Mouse (Mus musculus) Patski (cell line): Measurements from ENCODE around the gene Znrf4. TPM values are rescaled to one million over a fixed set of nuclear protein-coding genes. Genes with fewer than 3 reads are reported as not detected.

ENCODE experiments used
- ATAC-seq: fragments of 100-300 bp; one replicate; pipeline ENCODE4 v1.8.0; 2021
- CTCF ChIA-PET: fragments of 350-600 bp; sonication (Branson Sonifier 250); formaldehyde crosslinking; loops from one replicate; lab custom pipeline; 2022; ENCODE audit warnings: inconsistent platforms; lab: Charles Lee
- POLR2A ChIA-PET: fragments of 350-600 bp; sonication (Branson Sonifier 250); formaldehyde crosslinking; loops from one replicate; lab custom pipeline; 2022; ENCODE audit warnings: antibody characterized with exemption, inconsistent platforms; lab: Charles Lee
- DNase-seq: peaks from one replicate; pipeline ENCODE4 v3.0.0-alpha.2; 2011; ENCODE audit warnings: low read depth, low spot score
- H3K27me3 ChIP-seq: fragments of 371-371 bp; one replicate; pipeline ENCODE4 v1.5.1; 2021
- CTCF ChIP-seq: fragments of 100-300 bp; IDR thresholded peaks from one replicate; pipeline ENCODE4 v1.5.1; 2021
- in situ Hi-C: fragments of 300-500 bp; cut with MboI; formaldehyde crosslinking; loops from 3 replicates; pipeline ENCODE4 v1.11.1; 2018; ENCODE audit warnings: low pct_unique_long_range_greater_than_20kb, mixed read lengths
- polyA plus RNA-seq: library from polyadenylated mRNA; unstranded; gene quantifications from one replicate; pipeline ENCODE4 v1.2.3, GENCODE M21; 2021

The Znrf4 gene
- polyA plus RNA-seq, 1 experiment from 2014 or later: not detected

GRCm38 (mm10) chr17:56469275-56469674 is 43.0 kb downstream of the Znrf4 start:
- CTCF ChIA-PET: interaction anchor here (1.4 kb wide), 1 partner anchor 10 kb away, joined by 3 read pairs; no protein-coding TSS in a partner anchor
- ATAC-seq: no peak

GRCm38 (mm10) chr17:56468870-56469269 is 43.4 kb downstream of the Znrf4 start:
- DNase-seq (no peak), ATAC-seq (no peak)
- no peaks in the 10 kb centered on the region for H3K27me3 ChIP-seq
- ChIA-PET CTCF (no interaction called here), POLR2A (interaction anchor here (0.6 kb wide), 1 partner anchor 214 kb away, joined by 5 read pairs; no protein-coding TSS in a partner anchor)
- TF ChIP-seq CTCF: no peak
- in situ Hi-C loops: no loop called here

More at GRCm38 (mm10) chr17:56469275-56469674, 43.0 kb downstream of the Znrf4 start:
- POLR2A ChIA-PET: interaction anchor here (0.6 kb wide), 1 partner anchor 214 kb away, joined by 5 read pairs; no protein-coding TSS in a partner anchor
- DNase-seq: no peak
- in situ Hi-C loops: no loop called here
- no peaks in the 10 kb centered on the region for H3K27me3 ChIP-seq
- TF ChIP-seq CTCF: no peak

GRCm38 (mm10) chr17:56468380-56468779 is 43.9 kb downstream of the Znrf4 start:
- no peak for ATAC-seq
- in situ Hi-C loops: no loop called here
- ChIA-PET POLR2A (interaction anchor here (1.5 kb wide), 1 partner anchor 8 kb away, joined by 4 read pairs; the partner anchor contains the start of gene Ptprs), CTCF (no interaction called here)
- no peak for DNase-seq
- no peaks in the 10 kb centered on the region for H3K27me3 ChIP-seq
- TF ChIP-seq CTCF: no peak

- ATAC-seq (no peak), DNase-seq (no peak)
- POLR2A ChIA-PET: interaction anchor here (1.5 kb wide), 1 partner anchor 9 kb away, joined by 4 read pairs; the partner anchor contains the start of gene Ptprs
- CTCF ChIA-PET: no interaction called here
- H3K27me3 ChIP-seq: no peaks in the 10 kb centered on the region
- in situ Hi-C loops: no loop called here
- no peak for TF ChIP-seq CTCF
Observed at GRCm38 (mm10) chr17:56467456-56467884, 44.8 kb downstream of the Znrf4 start.

- ChIA-PET POLR2A (no interaction called here), CTCF (no interaction called here)
- no peaks in the 10 kb centered on the region for H3K27me3 ChIP-seq
- TF ChIP-seq CTCF: no peak
- in situ Hi-C loops: no loop called here
- DNase-seq (no peak), ATAC-seq (no peak)
Observed at GRCm38 (mm10) chr17:56466747-56467146, 45.5 kb downstream of the Znrf4 start.

GRCm38 (mm10) chr17:56464817-56465216 is 47.4 kb downstream of the Znrf4 start:
- no peak for ATAC-seq
- ChIA-PET POLR2A (no interaction called here), CTCF (no interaction called here)
- no peak for DNase-seq
- TF ChIP-seq CTCF: no peak
- in situ Hi-C loops: no loop called here
- no peaks in the 10 kb centered on the region for H3K27me3 ChIP-seq

- no peak for DNase-seq
- no peaks in the 10 kb centered on the region for H3K27me3 ChIP-seq
- CTCF ChIA-PET: no interaction called here
- in situ Hi-C loops: no loop called here
- no peak for TF ChIP-seq CTCF
- POLR2A ChIA-PET: no interaction called here
- ATAC-seq: no peak
Observed at GRCm38 (mm10) chr17:56464345-56464744, 47.9 kb downstream of the Znrf4 start.

GRCm38 (mm10) chr17:56463500-56463899 is 48.7 kb downstream of the Znrf4 start:
- TF ChIP-seq CTCF: no peak
- CTCF ChIA-PET: no interaction called here
- no peak for ATAC-seq
- DNase-seq: no peak
- POLR2A ChIA-PET: no interaction called here
- no peaks in the 10 kb centered on the region for H3K27me3 ChIP-seq
- in situ Hi-C loops: no loop called here

- CTCF ChIA-PET: interaction anchor here (1.1 to 1.5 kb wide), 2 partner anchors 16 to 17 kb away, joined by 3 to 4 read pairs; no protein-coding TSS in a partner anchor
- in situ Hi-C loops: no loop called here
- ATAC-seq (no peak), DNase-seq (no peak)
- H3K27me3 ChIP-seq: no peaks in the 10 kb centered on the region
- POLR2A ChIA-PET: no interaction called here
- TF ChIP-seq CTCF: no peak
Observed at GRCm38 (mm10) chr17:56462835-56463455, 49.3 kb downstream of the Znrf4 start.

- H3K27me3 ChIP-seq: no peaks in the 10 kb centered on the region
- ChIA-PET CTCF (interaction anchor here (1.1 to 1.5 kb wide), 3 partner anchors 17 to 94 kb away, joined by 3 to 4 read pairs (median 3); no protein-coding TSS in a partner anchor), POLR2A (interaction anchor here (0.6 kb wide), 1 partner anchor 9 kb away, joined by 4 read pairs; no protein-coding TSS in a partner anchor)
- no peak for TF ChIP-seq CTCF
- in situ Hi-C loops: no loop called here
- peak; percentile 89 for ATAC-seq
- peak; percentile 95 for DNase-seq
Observed at GRCm38 (mm10) chr17:56461771-56462743, 50.2 kb downstream of the Znrf4 start.

Other genes starting within 250 kb of the Znrf4 start
- 23.9 TPM for gene Ticam1, start 235.6 kb downstream of the Znrf4 start, polyA plus RNA-seq
- gene Plin3, start 219.6 kb downstream of the Znrf4 start, polyA plus RNA-seq: 82.5 TPM
- not detected for gene Arrdc5, start 212.1 kb downstream of the Znrf4 start, polyA plus RNA-seq
- 44.3 TPM for gene Uhrf1, start 209.1 kb downstream of the Znrf4 start, polyA plus RNA-seq
- 29.1 TPM for gene Kdm4b, start 186.4 kb downstream of the Znrf4 start, polyA plus RNA-seq
- 240 TPM for gene Ptprs, start 35.9 kb downstream of the Znrf4 start, polyA plus RNA-seq
- gene Gm20219, start 42.0 kb upstream of the Znrf4 start, polyA plus RNA-seq: 1.5 TPM
- 127 TPM for gene Safb2, start 72.2 kb upstream of the Znrf4 start, polyA plus RNA-seq
- 159 TPM for gene Safb, start 72.4 kb upstream of the Znrf4 start, polyA plus RNA-seq
- gene 2410015M20Rik, start 97.3 kb upstream of the Znrf4 start, polyA plus RNA-seq: 323 TPM
- gene Rpl36, start 101.0 kb upstream of the Znrf4 start, polyA plus RNA-seq: 1,365 TPM
- 193 TPM for gene Lonp1, start 114.5 kb upstream of the Znrf4 start, polyA plus RNA-seq
- 0.35 TPM for gene Catsperd, start 115.7 kb upstream of the Znrf4 start, polyA plus RNA-seq
- 85.8 TPM for gene Ranbp3, start 160.9 kb upstream of the Znrf4 start, polyA plus RNA-seq
- gene Ndufa11, start 205.3 kb upstream of the Znrf4 start, polyA plus RNA-seq: 272 TPM
- 25.6 TPM for gene Vmac, start 205.6 kb upstream of the Znrf4 start, polyA plus RNA-seq
- gene Nrtn, start 245.1 kb upstream of the Znrf4 start, polyA plus RNA-seq: 7.1 TPM